Mouse (Mus musculus) E14TG2a.4 (cell line): ENCODE data around the gene Ifrd1.

Source experiments
- H3K27me3 ChIP-seq: 2 replicates; pipeline ENCODE4 v1.6.1; 2014; ENCODE audit warnings: low read length, control low read depth; ENCODE audit not compliant: insufficient read depth
- H3K36me3 ChIP-seq: 2 replicates; pipeline ENCODE4 v1.6.1; 2014; ENCODE audit warnings: low read length, control low read depth; ENCODE audit not compliant: insufficient read depth
- H3K4me1 ChIP-seq: replicated peaks from 2 replicates; pipeline ENCODE4 v1.6.1; 2014; ENCODE audit warnings: low read depth, low read length, control low read depth
- H3K4me3 ChIP-seq: replicated peaks from 2 replicates; pipeline ENCODE4 v1.5.1; 2014; ENCODE audit warnings: mild to moderate bottlenecking, low read length
- H3K9me3 ChIP-seq: 2 replicates; pipeline ENCODE4 v1.6.1; 2014; ENCODE audit warnings: low read length, control low read depth
- CTCF ChIP-seq: conservative IDR thresholded peaks from 2 replicates; pipeline ENCODE4 v1.5.1; 2014; ENCODE audit warnings: low read length
- NANOG ChIP-seq: IDR thresholded peaks from 2 replicates; pipeline ENCODE4 v1.6.1; 2014; ENCODE audit warnings: borderline replicate concordance, low read length, mixed read lengths
- POU5F1 ChIP-seq: IDR thresholded peaks from 2 replicates; pipeline ENCODE4 v1.6.1; 2014; ENCODE audit warnings: low read length, borderline replicate concordance

Ifrd1 gene

GRCm38 (mm10) chr12:40214888-40215876, 33.1 kb downstream of the Ifrd1 start:
- TF ChIP-seq CTCF (no peak), POU5F1 (no peak), NANOG (no peak)
- Histone ChIP-seq H3K9me3 (no peaks in the 10 kb centered on the region), H3K27me3 (no peaks in the 10 kb centered on the region), H3K4me1 (peaks cover 21% of the 10 kb centered on the region), H3K4me3 (no peak overlapping the region), H3K36me3 (peaks cover 90% of the 10 kb centered on the region)

- no peak overlapping the region for H3K4me3 ChIP-seq
- H3K4me1 ChIP-seq = no peaks in the 10 kb centered on the region
- no peaks in the 10 kb centered on the region for H3K27me3 ChIP-seq
- TF ChIP-seq CTCF (no peak), POU5F1 (no peak), NANOG (no peak)
- H3K9me3 ChIP-seq = no peaks in the 10 kb centered on the region
- peaks cover 100% of the 10 kb centered on the region for H3K36me3 ChIP-seq
Observed at GRCm38 (mm10) chr12:40209049-40209448, 39.3 kb downstream of the Ifrd1 start.

GRCm38 (mm10) chr12:40207909-40208308, 40.4 kb downstream of the Ifrd1 start:
- Histone ChIP-seq H3K9me3 (no peaks in the 10 kb centered on the region), H3K4me3 (no peak overlapping the region), H3K4me1 (no peaks in the 10 kb centered on the region), H3K36me3 (peaks cover 100% of the 10 kb centered on the region), H3K27me3 (no peaks in the 10 kb centered on the region)
- TF ChIP-seq POU5F1 (no peak), NANOG (no peak), CTCF (no peak)

GRCm38 (mm10) chr12:40202161-40203035, 45.9 kb downstream of the Ifrd1 start:
- TF ChIP-seq NANOG (no peak), CTCF (no peak), POU5F1 (no peak)

GRCm38 (mm10) chr12:40200484-40201235, 47.6 kb downstream of the Ifrd1 start:
- H3K9me3 ChIP-seq = no peaks in the 10 kb centered on the region
- no peak for TF ChIP-seq POU5F1
- TF ChIP-seq NANOG = no peak
- TF ChIP-seq CTCF = no peak
- peaks cover 3% of the 10 kb centered on the region; the same call in 1 of the 2 replicates for H3K4me1 ChIP-seq
- no peak overlapping the region for H3K4me3 ChIP-seq
- H3K36me3 ChIP-seq = peaks cover 61% of the 10 kb centered on the region
- no peaks in the 10 kb centered on the region for H3K27me3 ChIP-seq

More at GRCm38 (mm10) chr12:40202161-40203035, 45.9 kb downstream of the Ifrd1 start:
- Histone ChIP-seq H3K4me1 (peaks cover 3% of the 10 kb centered on the region; the same call in 1 of the 2 replicates), H3K27me3 (no peaks in the 10 kb centered on the region), H3K9me3 (no peaks in the 10 kb centered on the region), H3K4me3 (no peak overlapping the region), H3K36me3 (peaks cover 78% of the 10 kb centered on the region)

- TF ChIP-seq POU5F1 (no peak), CTCF (peak; percentile 97)
- H3K4me1 ChIP-seq = peaks cover 3% of the 10 kb centered on the region; the same call in 1 of the 2 replicates
Observed at GRCm38 (mm10) chr12:40199795-40200402, 48.4 kb downstream of the Ifrd1 start.

GRCm38 (mm10) chr12:40199302-40199701, 49.0 kb downstream of the Ifrd1 start, which contains the start of gene Lsmem1:
Gene Lsmem1 (minus strand): TSS chr12:40199490.
- Histone ChIP-seq H3K9me3 (no peaks in the 10 kb centered on the region), H3K4me1 (peaks cover 3% of the 10 kb centered on the region; the same call in 1 of the 2 replicates), H3K27me3 (no peaks in the 10 kb centered on the region), H3K36me3 (peaks cover 47% of the 10 kb centered on the region), H3K4me3 (no peak within 1 kb of the TSS)
- no peak for TF ChIP-seq CTCF
- no peak for TF ChIP-seq POU5F1
- no peak for TF ChIP-seq NANOG

More at GRCm38 (mm10) chr12:40199795-40200402, 48.4 kb downstream of the Ifrd1 start:
- H3K9me3 ChIP-seq = no peaks in the 10 kb centered on the region
- H3K36me3 ChIP-seq = peaks cover 53% of the 10 kb centered on the region
- no peaks in the 10 kb centered on the region for H3K27me3 ChIP-seq
- no peak overlapping the region for H3K4me3 ChIP-seq
